Mouse (Mus musculus) heart, postnatal 0 days (tissue): ENCODE measurements around the gene Vmn2r21. TPM values are rescaled to one million over a fixed set of nuclear protein-coding genes. Genes with fewer than 3 reads are reported as not detected.
"Not testable (repeated sequence)": the region's sequence is repeated elsewhere in the genome, so short reads cannot be mapped to it uniquely, and the experiment has no call there.

ENCODE experiments used
- ATAC-seq: fragments of 200-750 bp; cut with Nextera tagmentation; 2 replicates; pipeline ENCODE4 v1.8.0; 2017; ENCODE audit warnings: low read depth, moderate number of reproducible peaks, moderate library complexity; ENCODE audit not compliant: insufficient read depth
- DNase-seq: peaks from one replicate; pipeline ENCODE4 v3.0.0-alpha.2; 2016; ENCODE audit warnings: low spot score
- H3K27ac ChIP-seq: fragments of 300-500 bp; sonication (generic); 2 replicates; pipeline ENCODE4 v1.5.1; 2014; ENCODE audit warnings: low read depth, mild to moderate bottlenecking
- H3K27me3 ChIP-seq: fragments of 300-500 bp; sonication (generic); 2 replicates; pipeline ENCODE4 v1.6.1; 2014; ENCODE audit warnings: low read length, mixed read lengths; ENCODE audit not compliant: control insufficient read depth, insufficient read depth
- H3K36me3 ChIP-seq: fragments of 300-500 bp; sonication (generic); replicated peaks from 2 replicates; pipeline ENCODE4 v1.6.1; 2014; ENCODE audit warnings: low read length, mixed read lengths; ENCODE audit not compliant: control insufficient read depth, insufficient read depth
- H3K4me1 ChIP-seq: fragments of 300-500 bp; sonication (generic); 2 replicates; pipeline ENCODE4 v1.6.1; 2014; ENCODE audit warnings: antibody characterized with exemption; ENCODE audit not compliant: control insufficient read depth, insufficient read depth
- H3K4me2 ChIP-seq: fragments of 300-500 bp; sonication (generic); 2 replicates; pipeline ENCODE4 v1.6.1; 2014; ENCODE audit warnings: low read depth, mild to moderate bottlenecking, low read length, moderate library complexity
- H3K4me3 ChIP-seq: fragments of 300-500 bp; sonication (generic); 2 replicates; pipeline ENCODE4 v1.5.1; 2014; ENCODE audit warnings: low read depth, low read length
- H3K9ac ChIP-seq: fragments of 300-500 bp; sonication (generic); replicated peaks from 2 replicates; pipeline ENCODE4 v1.6.1; 2014; ENCODE audit warnings: low read depth, low read length, mixed read lengths
- H3K9me3 ChIP-seq: fragments of 300-500 bp; sonication (generic); replicated peaks from 2 replicates; pipeline ENCODE4 v1.6.1; 2016; ENCODE audit warnings: low read length; ENCODE audit not compliant: control insufficient read depth
- WGBS: fragments of 180-500 bp; shearing (Covaris S2); extraction: QIAGEN DNeasy Blood & Tissue Kit; methylation state at CpG from one replicate; pipeline ENCODE4 v1.1.7; 2014; 5-methylcytosine and 5-hydroxymethylcytosine counted together
- polyA plus RNA-seq: library from polyadenylated mRNA; unstranded; fragments of >200 nt; fragmentation: Nextera tagmentation; extraction: Ambion mirVana; gene quantifications from 2 replicates; pipeline ENCODE4 v1.2.1, GENCODE M21; 2015
- total RNA-seq: library from RNA; depleted of rRNA; stranded (reverse); fragments of >200 nt; gene quantifications from 2 replicates; pipeline ENCODE4 v1.2.3, GENCODE M21; 2014; ENCODE audit warnings: low replicate concordance; rRNA removed

The Vmn2r21 gene
- total RNA-seq (not detected in 2 replicates), polyA plus RNA-seq (not detected in 2 replicates)

DNA sequence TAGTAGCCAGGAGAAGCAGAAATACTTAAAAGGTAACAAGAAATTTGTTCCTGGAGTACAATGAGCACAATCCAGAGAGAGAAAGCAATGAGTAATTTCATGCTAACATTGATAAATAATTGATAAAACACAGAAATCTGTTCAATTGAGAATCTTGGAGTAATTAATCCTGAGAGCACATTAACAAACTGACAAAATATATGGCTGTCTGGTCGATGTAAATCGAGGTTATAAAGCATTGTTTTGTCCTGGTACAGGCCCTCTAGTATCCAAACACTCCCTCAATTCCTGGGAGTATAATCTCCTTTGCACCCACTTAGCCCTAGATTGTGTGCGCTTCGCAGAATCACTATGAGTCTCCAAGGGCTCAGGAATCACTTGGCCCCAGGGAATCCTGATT lies at the start of gene Vmn2r21:
TSS of gene Vmn2r21 (minus strand) at position 101 of the 400 bp plus-strand sequence.
- not testable (repeated sequence) for H3K4me3 ChIP-seq, H3K27ac ChIP-seq, DNase-seq, H3K4me2 ChIP-seq, H3K36me3 ChIP-seq, H3K9ac ChIP-seq, H3K4me1 ChIP-seq, H3K9me3 ChIP-seq, H3K27me3 ChIP-seq, ATAC-seq
- WGBS, result no CpG with 5 or more reads among the region's 4 CpGs

DNA sequence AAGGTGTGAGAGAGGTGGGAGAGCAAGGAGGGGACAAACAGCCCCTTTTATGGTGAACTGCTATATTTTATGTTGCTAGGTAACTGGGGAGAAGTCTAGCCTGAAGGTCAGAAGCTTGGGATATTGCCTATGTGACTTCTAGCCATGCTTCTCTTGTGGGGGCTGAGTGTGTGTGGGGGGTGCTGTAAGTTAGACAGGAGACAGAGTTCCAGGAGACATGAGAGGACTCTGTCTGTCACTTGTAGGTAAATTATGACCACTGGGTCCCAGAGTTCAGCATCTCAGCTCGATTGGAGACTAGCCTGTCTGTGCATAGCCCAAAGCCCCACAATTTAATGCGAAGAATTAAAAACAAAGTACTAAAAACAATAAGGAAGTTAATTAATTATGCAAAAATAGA lies 41.5 kb upstream of the Vmn2r21 start:
- not testable (repeated sequence) for H3K4me3 ChIP-seq, DNase-seq, H3K4me2 ChIP-seq, H3K9me3 ChIP-seq, H3K36me3 ChIP-seq, H3K4me1 ChIP-seq, H3K9ac ChIP-seq, H3K27ac ChIP-seq, ATAC-seq, H3K27me3 ChIP-seq
- no CpG with 5 or more reads among the region's 2 CpGs for WGBS

DNA sequence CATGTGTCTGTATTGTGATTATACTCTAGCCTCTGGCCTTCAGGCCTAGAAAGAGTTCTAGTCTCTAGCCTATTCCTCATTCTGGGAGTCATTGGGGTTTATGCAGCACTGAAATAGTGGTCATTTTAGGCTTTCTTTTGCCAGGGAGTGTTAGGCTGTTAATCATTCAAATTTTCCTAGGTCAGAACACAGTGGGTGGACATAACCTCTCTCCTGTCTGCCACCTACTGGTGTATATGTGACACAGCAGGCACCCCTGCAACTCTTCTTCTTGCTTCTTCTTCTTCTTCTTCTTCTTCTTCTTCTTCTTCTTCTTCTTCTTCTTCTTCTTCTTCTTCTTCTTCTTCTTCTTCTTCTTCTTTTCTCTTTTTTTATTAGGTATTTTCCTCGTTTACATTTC lies 6.5 kb upstream of the Vmn2r21 start:
- H3K9ac ChIP-seq, DNase-seq, H3K27ac ChIP-seq, H3K27me3 ChIP-seq, H3K4me2 ChIP-seq, H3K4me1 ChIP-seq, H3K36me3 ChIP-seq, ATAC-seq, H3K9me3 ChIP-seq, H3K4me3 ChIP-seq: not testable (repeated sequence)
- no CpG with 5 or more reads among the region's 1 CpGs for WGBS

DNA sequence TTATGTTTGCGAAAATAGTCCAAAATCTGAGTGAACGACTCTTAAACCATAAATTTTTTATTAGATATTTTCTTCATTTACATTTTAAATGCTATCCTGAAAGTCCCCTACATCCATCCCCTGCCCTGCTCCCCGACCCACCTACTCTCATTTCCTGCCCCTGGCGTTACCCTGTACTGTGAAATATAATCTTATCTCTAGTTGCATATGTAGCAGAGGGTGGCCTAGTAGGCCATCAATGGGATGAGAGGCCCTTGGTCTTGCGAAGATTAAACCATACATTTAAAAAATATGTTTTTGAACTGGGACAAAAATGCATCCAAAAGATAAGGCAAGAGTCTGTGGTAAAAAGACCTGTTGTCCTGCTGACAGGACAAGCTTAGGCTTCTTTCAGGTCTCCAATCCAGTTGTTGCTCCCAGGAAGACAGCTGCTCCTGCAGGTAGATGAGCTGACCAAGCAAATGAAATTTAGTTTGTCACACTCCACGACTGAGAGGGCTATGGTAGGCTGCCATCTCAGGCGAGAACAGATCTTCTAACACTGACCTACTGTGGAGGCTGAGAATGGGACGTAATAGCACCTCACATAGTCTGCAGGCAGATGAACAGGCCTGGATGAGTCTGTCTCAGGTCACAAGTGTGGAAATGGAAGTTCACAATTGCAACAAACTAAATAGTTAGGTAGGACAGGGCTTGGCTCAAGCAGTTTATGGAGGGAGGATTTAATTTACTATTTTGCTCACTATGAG lies 10.8 kb downstream of the Vmn2r21 start:
- H3K9me3 ChIP-seq, H3K4me3 ChIP-seq, H3K9ac ChIP-seq, H3K36me3 ChIP-seq, H3K27ac ChIP-seq, ATAC-seq, H3K4me1 ChIP-seq, H3K4me2 ChIP-seq, DNase-seq, H3K27me3 ChIP-seq: not testable (repeated sequence)
- WGBS, result no CpG with 5 or more reads among the region's 8 CpGs

DNA sequence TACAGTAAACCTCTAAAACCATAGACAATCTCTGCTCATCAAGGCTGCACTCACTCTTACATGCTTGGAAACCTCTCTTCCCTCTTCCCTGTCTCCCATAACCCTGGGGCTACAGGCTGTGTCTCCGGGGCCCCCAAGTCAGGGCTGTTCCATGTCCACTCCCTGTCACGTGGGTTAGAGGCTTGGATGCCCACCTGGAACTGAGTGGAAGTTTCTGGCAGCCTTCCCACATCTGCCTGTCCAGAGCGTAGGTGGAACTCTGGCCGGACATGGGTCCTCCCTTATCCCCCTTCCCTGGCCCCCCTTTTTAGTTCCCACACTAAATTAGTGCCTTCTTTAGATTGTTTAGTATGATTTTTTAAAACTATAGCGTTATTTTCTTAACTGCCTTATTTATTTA lies 60.2 kb downstream of the Vmn2r21 start:
- not testable (repeated sequence) for H3K27me3 ChIP-seq, H3K4me3 ChIP-seq, H3K4me1 ChIP-seq, ATAC-seq, H3K4me2 ChIP-seq, H3K27ac ChIP-seq, DNase-seq, H3K9me3 ChIP-seq, H3K36me3 ChIP-seq, H3K9ac ChIP-seq
- no CpG with 5 or more reads among the region's 5 CpGs for WGBS

DNA sequence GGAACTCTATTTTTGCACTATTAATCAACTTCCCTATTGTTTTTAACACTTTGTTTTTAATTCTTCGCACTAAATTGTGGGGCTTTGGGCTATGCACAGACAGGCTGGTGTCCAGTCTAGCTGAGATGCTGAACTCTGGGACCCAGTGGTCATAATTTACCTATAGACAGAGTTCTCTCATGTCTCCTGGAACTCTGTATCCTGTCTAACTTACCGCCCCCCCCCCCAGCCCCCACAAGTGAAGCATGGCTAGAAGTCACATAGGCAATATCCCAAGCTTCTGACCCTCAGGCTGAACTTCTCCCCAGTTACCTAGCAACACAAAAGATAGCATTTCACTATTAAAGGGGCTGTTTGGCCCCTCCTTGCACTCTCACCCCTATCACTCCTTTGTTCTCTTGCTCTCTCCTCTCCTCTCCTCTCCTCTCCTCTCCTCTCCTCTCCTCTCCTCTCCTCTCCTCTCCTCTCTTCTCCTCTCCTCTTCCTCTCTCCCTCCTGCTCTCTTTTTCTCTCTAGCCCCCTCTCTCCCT lies 60.7 kb downstream of the Vmn2r21 start:
- H3K9ac ChIP-seq, H3K27ac ChIP-seq: not testable (repeated sequence)
- WGBS, result no CpG with 5 or more reads among the region's 2 CpGs

DNA sequence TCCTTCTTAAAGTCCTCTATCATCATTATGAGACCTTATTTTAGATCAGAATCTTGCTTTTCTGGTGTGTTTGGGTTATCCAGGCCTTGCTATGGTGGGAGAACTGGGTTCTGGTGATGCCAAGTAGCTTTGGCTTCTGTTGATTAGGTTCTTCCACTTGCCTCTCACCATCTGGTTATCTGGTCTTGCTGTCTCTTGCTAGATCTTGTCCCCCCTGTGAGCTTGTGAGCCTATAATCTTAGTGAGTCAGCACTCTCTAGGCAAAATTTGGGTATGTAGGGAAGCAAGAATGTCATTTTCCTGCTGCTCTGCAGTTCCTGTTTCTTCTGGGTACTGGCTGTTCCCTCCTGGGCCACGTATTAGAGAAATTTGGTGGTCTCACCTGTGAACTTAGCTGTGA lies 64.6 kb downstream of the Vmn2r21 start:
- H3K4me3 ChIP-seq, DNase-seq, H3K9me3 ChIP-seq, ATAC-seq, H3K27ac ChIP-seq, H3K27me3 ChIP-seq, H3K36me3 ChIP-seq, H3K9ac ChIP-seq, H3K4me2 ChIP-seq, H3K4me1 ChIP-seq: not testable (repeated sequence)
- WGBS, result no CpG with 5 or more reads among the region's 1 CpGs

More for the DNA sequence above, 60.7 kb downstream of the Vmn2r21 start:
- not testable (repeated sequence) for DNase-seq, H3K4me3 ChIP-seq, H3K27me3 ChIP-seq, H3K36me3 ChIP-seq, ATAC-seq, H3K9me3 ChIP-seq, H3K4me1 ChIP-seq, H3K4me2 ChIP-seq
